Mouse (Mus musculus) bone marrow macrophage, adult 2 months (primary cell): ENCODE data around the gene Acadsb.
"Not testable (repeated sequence)": the region's sequence is repeated elsewhere in the genome, so short reads cannot be mapped to it uniquely, and the experiment has no call there.

Source experiments
- CTCF ChIP-seq: IDR thresholded peaks from 2 replicates; pipeline ENCODE4 v1.5.1; 2012; ENCODE audit warnings: low read depth, mild to moderate bottlenecking, low read length, moderate library complexity
- POLR2A ChIP-seq: IDR thresholded peaks from 2 replicates; pipeline ENCODE4 v1.6.1; 2012; ENCODE audit warnings: mild to moderate bottlenecking, low read depth, low read length, borderline replicate concordance

- not testable (repeated sequence) for TF ChIP-seq CTCF, POLR2A
Observed at GRCm38 (mm10) chr7:131391761-131392160, 18.6 kb upstream of the Acadsb start.
